Mouse (Mus musculus) lung, postnatal 0 days (tissue): ENCODE measurements around the gene Slc46a1. TPM values are rescaled to one million over a fixed set of nuclear protein-coding genes. Genes with fewer than 3 reads are reported as not detected.

ENCODE experiments used
- ATAC-seq: fragments of 200-750 bp; cut with Nextera tagmentation; 2 replicates; pipeline ENCODE4 v1.8.0; 2017; ENCODE audit warnings: moderate library complexity
- DNase-seq: peaks from one replicate; pipeline ENCODE4 v3.0.0-alpha.2; 2016; ENCODE audit warnings: low spot score
- H3K27ac ChIP-seq: fragments of 300-500 bp; sonication (generic); 2 replicates; pipeline ENCODE4 v1.5.1; 2014; ENCODE audit warnings: antibody characterized with exemption, mild to moderate bottlenecking, low read length, mixed read lengths
- H3K27me3 ChIP-seq: fragments of 300-500 bp; sonication (generic); replicated peaks from 2 replicates; pipeline ENCODE4 v1.6.1; 2014; ENCODE audit warnings: low read length, mixed read lengths; ENCODE audit not compliant: insufficient read depth
- H3K36me3 ChIP-seq: fragments of 300-500 bp; sonication (generic); 2 replicates; pipeline ENCODE4 v1.6.1; 2014; ENCODE audit warnings: low read length, mixed read lengths; ENCODE audit not compliant: insufficient read depth
- H3K4me1 ChIP-seq: fragments of 300-500 bp; sonication (generic); 2 replicates; pipeline ENCODE4 v1.6.1; 2014; ENCODE audit warnings: antibody characterized with exemption, low read depth, low read length, mixed read lengths; ENCODE audit not compliant: insufficient read depth
- H3K4me2 ChIP-seq: fragments of 300-500 bp; sonication (generic); replicated peaks from 2 replicates; pipeline ENCODE4 v1.6.1; 2014; ENCODE audit warnings: low read depth, mild to moderate bottlenecking, low read length, moderate library complexity, mixed read lengths
- H3K4me3 ChIP-seq: fragments of 300-500 bp; sonication (generic); 2 replicates; pipeline ENCODE4 v1.5.1; 2014; ENCODE audit warnings: low read depth, low read length
- H3K9ac ChIP-seq: fragments of 300-500 bp; sonication (generic); replicated peaks from 2 replicates; pipeline ENCODE4 v1.6.1; 2014; ENCODE audit warnings: low read depth, mild to moderate bottlenecking
- H3K9me3 ChIP-seq: fragments of 300-500 bp; sonication (generic); 2 replicates; pipeline ENCODE4 v1.6.1; 2016; ENCODE audit warnings: low read length, mixed read lengths
- CTCF ChIP-seq: IDR thresholded peaks from 2 replicates; pipeline ENCODE4 v1.5.1; 2016; ENCODE audit warnings: antibody characterized with exemption, mild to moderate bottlenecking
- EP300 ChIP-seq: IDR thresholded peaks from 2 replicates; pipeline ENCODE4 v1.6.1; 2016; ENCODE audit warnings: antibody characterized with exemption, mild to moderate bottlenecking, control low read depth
- WGBS: fragments of 180-500 bp; shearing (Covaris S2); extraction: QIAGEN DNeasy Blood & Tissue Kit; methylation state at CpG from one replicate; pipeline ENCODE4 v1.1.7; 2014; 5-methylcytosine and 5-hydroxymethylcytosine counted together
- polyA plus RNA-seq: library from polyadenylated mRNA; unstranded; fragments of >200 nt; fragmentation: Nextera tagmentation; extraction: Ambion mirVana; gene quantifications from 2 replicates; pipeline ENCODE4 v1.2.1, GENCODE M21; 2015

Gene Slc46a1
- polyA plus RNA-seq, 1 experiment from 2014 or later, result 10.6 TPM

DNA sequence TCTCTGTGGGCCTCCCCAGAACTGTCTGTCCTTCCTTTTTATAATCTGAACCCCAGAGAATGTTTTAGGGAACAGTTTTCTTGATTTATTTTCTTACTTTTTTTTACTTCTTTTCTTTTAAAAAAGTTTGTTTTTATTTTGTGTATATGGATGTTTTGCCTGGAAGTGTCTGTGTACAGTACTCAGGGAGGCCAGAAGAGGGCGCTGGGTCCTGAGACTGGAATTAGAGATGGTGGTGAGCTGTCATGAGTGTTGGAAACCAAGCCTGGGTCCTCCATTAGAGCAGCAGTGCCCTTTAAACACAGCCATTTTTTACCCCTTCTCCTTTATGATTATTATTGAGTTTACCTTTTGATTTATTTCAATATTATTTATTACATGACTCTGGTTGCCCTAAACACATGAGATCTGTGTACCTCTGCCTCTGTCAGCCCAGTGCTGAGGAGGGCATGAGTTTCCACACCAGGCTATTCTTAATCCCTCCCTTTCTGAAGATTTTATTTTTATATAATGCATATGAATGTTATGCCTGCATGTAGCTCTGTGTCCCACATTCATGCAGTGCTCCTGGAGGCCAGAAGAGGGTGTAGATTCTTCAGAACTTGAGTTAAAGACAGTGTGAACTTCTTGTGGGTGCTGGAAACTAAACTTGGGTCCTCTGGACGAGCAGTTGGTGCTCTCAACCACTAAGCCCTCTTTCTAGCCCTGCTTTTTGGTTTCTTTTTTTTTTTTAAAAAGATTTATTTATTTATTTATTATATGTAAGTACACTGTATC lies 50.2 kb downstream of the Slc46a1 start:
- peaks cover 3% of the 10 kb centered on the region; the same call in 1 of the 2 replicates for H3K4me1 ChIP-seq
- no peak for DNase-seq
- no peak overlapping the region for H3K4me3 ChIP-seq
- H3K36me3 ChIP-seq, result peaks cover 23% of the 10 kb centered on the region
- TF ChIP-seq CTCF, result peak; percentile 56
- no peak for TF ChIP-seq EP300
- WGBS, result 63% methylated on average over 2 of the region's 2 CpGs
- H3K27me3 ChIP-seq, result no peaks in the 10 kb centered on the region
- no peak overlapping the region for H3K4me2 ChIP-seq
- H3K9me3 ChIP-seq, result no peaks in the 10 kb centered on the region
- no peak for ATAC-seq
- H3K27ac ChIP-seq, result no peak overlapping the region
- no peak overlapping the region for H3K9ac ChIP-seq

DNA sequence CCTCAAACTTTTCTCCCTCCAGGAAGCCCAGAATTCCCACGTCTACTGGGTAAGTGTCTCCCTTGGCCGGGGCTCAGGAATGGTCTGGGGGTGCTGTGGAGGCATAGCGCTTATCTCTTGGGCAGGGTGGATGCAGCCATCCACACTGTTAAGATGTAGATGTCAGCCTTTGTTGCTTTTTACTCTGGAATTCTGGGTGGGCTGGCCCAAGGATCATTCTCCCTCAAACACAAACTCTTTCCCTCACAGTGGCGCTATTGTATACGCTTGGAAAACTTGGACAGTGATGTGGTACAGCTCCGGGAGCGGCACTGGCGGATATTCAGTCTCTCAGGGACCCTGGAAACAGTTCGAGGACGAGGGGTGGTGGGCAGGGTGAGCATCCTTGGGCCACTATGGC lies 53.4 kb downstream of the Slc46a1 start:
- ATAC-seq (no peak), DNase-seq (no peak)
- Histone ChIP-seq H3K9ac (no peak overlapping the region), H3K4me3 (no peak overlapping the region), H3K27ac (no peak overlapping the region), H3K36me3 (peaks cover 30% of the 10 kb centered on the region), H3K4me1 (no peaks in the 10 kb centered on the region), H3K4me2 (no peak overlapping the region), H3K9me3 (no peaks in the 10 kb centered on the region), H3K27me3 (no peaks in the 10 kb centered on the region)
- TF ChIP-seq EP300, result no peak
- TF ChIP-seq CTCF, result no peak
- WGBS, result 87% methylated on average over 10 of the region's 10 CpGs

Other genes starting within 250 kb of the Slc46a1 start
- gene Sdf2, start 220.0 kb upstream of the Slc46a1 start, polyA plus RNA-seq, result 96.2 and 109 TPM in 2 replicates
- 11.4 and 12.2 TPM in 2 replicates for gene Supt6, start 219.7 kb upstream of the Slc46a1 start, polyA plus RNA-seq
- 59.9 and 72.9 TPM in 2 replicates for gene 2610507B11Rik, start 203.9 kb upstream of the Slc46a1 start, polyA plus RNA-seq
- gene BC030499, start 174.9 kb upstream of the Slc46a1 start, polyA plus RNA-seq, result 0.33 TPM in 1 of 2 replicates, not detected in the other
- gene Spag5, start 164.2 kb upstream of the Slc46a1 start, polyA plus RNA-seq, result 1.4 and 2.5 TPM in 2 replicates
- 12.2 and 12.7 TPM in 2 replicates for gene Aldoc, start 142.7 kb upstream of the Slc46a1 start, polyA plus RNA-seq
- 47.2 and 49.2 TPM in 2 replicates for gene Pigs, start 137.3 kb upstream of the Slc46a1 start, polyA plus RNA-seq
- gene Unc119, start 122.2 kb upstream of the Slc46a1 start, polyA plus RNA-seq, result 35.6 and 37.5 TPM in 2 replicates
- not detected in 2 replicates for gene Foxn1, start 79.1 kb upstream of the Slc46a1 start, polyA plus RNA-seq
- gene Slc13a2, start 43.5 kb upstream of the Slc46a1 start, polyA plus RNA-seq, result 0.43 and 0.51 TPM in 2 replicates
- gene Sarm1, start 32.1 kb downstream of the Slc46a1 start, polyA plus RNA-seq, result 0.16 and 0.27 TPM in 2 replicates
- 10.1 and 11.3 TPM in 2 replicates for gene Vtn, start 33.4 kb downstream of the Slc46a1 start, polyA plus RNA-seq
- gene Sebox, start 37.8 kb downstream of the Slc46a1 start, polyA plus RNA-seq, result not detected in 2 replicates
- 32.3 and 32.4 TPM in 2 replicates for gene Tmem199, start 46.5 kb downstream of the Slc46a1 start, polyA plus RNA-seq
- gene Poldip2, start 46.5 kb downstream of the Slc46a1 start, polyA plus RNA-seq, result 105 and 111 TPM in 2 replicates
- 93.3 and 96.6 TPM in 2 replicates for gene Tnfaip1, start 70.6 kb downstream of the Slc46a1 start, polyA plus RNA-seq
- 216 and 222 TPM in 2 replicates for gene Ift20, start 70.7 kb downstream of the Slc46a1 start, polyA plus RNA-seq
- gene Tmem97, start 85.1 kb downstream of the Slc46a1 start, polyA plus RNA-seq, result 36.0 and 46.0 TPM in 2 replicates
- gene Nlk, start 231.7 kb downstream of the Slc46a1 start, polyA plus RNA-seq, result 15.9 and 16.0 TPM in 2 replicates